Mouse (Mus musculus) heart, adult 2 months (tissue): ENCODE results near the gene Ccdc65. TPM values are rescaled to one million over a fixed set of nuclear protein-coding genes. Genes with fewer than 3 reads are reported as not detected.

Experiments used
- DNase-seq, 2 experiments: peaks; one replicate each; pipeline ENCODE4 v3.0.0; 2021
- H3K27ac ChIP-seq: fragments of 200-600 bp; 2 replicates; pipeline ENCODE4 v1.8.1; 2022
- H3K27me3 ChIP-seq: fragments of 200-500 bp; 2 replicates; pipeline ENCODE4 v1.6.1; 2012; ENCODE audit warnings: mild to moderate bottlenecking, low read length, inconsistent platforms, mixed read lengths; ENCODE audit not compliant: control insufficient read depth, insufficient read depth
- H3K36me3 ChIP-seq: fragments of 200-500 bp; 2 replicates; pipeline ENCODE4 v1.6.1; 2012; ENCODE audit warnings: low read length, inconsistent platforms; ENCODE audit not compliant: control insufficient read depth, insufficient read depth
- H3K4me1 ChIP-seq: fragments of 200-500 bp; 2 replicates; pipeline ENCODE4 v1.6.1; 2011; ENCODE audit warnings: low read length; ENCODE audit not compliant: control insufficient read depth, insufficient read depth
- H3K4me3 ChIP-seq: fragments of 200-600 bp; 2 replicates; pipeline ENCODE4 v1.8.1; 2022
- H3K79me2 ChIP-seq: fragments of 200-500 bp; replicated peaks from 2 replicates; pipeline ENCODE4 v1.6.1; 2012; ENCODE audit warnings: mild to moderate bottlenecking, inconsistent platforms, low read length, moderate library complexity, mixed read lengths; ENCODE audit not compliant: control insufficient read depth, insufficient read depth
- H3K9ac ChIP-seq: fragments of 200-500 bp; 2 replicates; pipeline ENCODE4 v1.6.1; 2012; ENCODE audit warnings: low read depth, mild to moderate bottlenecking, control low read depth, inconsistent platforms, low read length, mixed read lengths
- CTCF ChIP-seq: fragments of 200-600 bp; IDR thresholded peaks from 2 replicates; pipeline ENCODE4 v1.8.1; 2022; ENCODE audit warnings: antibody characterized with exemption, mild to moderate bottlenecking, moderate library complexity
- EP300 ChIP-seq: fragments of 200-500 bp; IDR thresholded peaks from 2 replicates; pipeline ENCODE4 v1.6.1; 2011; ENCODE audit warnings: low read depth, low read length, control low read depth; ENCODE audit not compliant: insufficient read depth
- POLR2A ChIP-seq: fragments of 200-500 bp; IDR thresholded peaks from 2 replicates; pipeline ENCODE4 v1.6.1; 2011; ENCODE audit warnings: mild to moderate bottlenecking, low read depth, low read length, control low read depth; ENCODE audit not compliant: insufficient read depth
- WGBS: fragments of 180-500 bp; shearing (Covaris S2); methylation state at CpG from one replicate; pipeline ENCODE4 v1.1.7; 2018; 5-methylcytosine and 5-hydroxymethylcytosine counted together
- intact Hi-C: fragments of 180-260 bp; cut with DNase I; formaldehyde crosslinking; loops from one replicate; pipeline ENCODE4 v1.15.1; 2025
- long read RNA-seq: library from polyadenylated mRNA; stranded (forward); transcript quantifications from one replicate; pipeline ENCODE4 v2.0.0, GENCODE M21; 2021
- polyA plus RNA-seq: library from polyadenylated mRNA; depleted of rRNA; stranded (reverse); fragments of >200 nt; gene quantifications from 2 replicates; pipeline ENCODE4 v1.2.3, GENCODE M21; 2012; rRNA removed
- total RNA-seq, 2 experiments: library from RNA; stranded (reverse); gene quantifications; 2 replicates each; pipeline ENCODE4 v1.2.3; 2021

Ccdc65 gene
- total RNA-seq (under 1 TPM; 0.11 to 0.16 TPM), polyA plus RNA-seq (0.15 and 0.37 TPM in 2 replicates)
- long read RNA-seq: 0 reads

DNA sequence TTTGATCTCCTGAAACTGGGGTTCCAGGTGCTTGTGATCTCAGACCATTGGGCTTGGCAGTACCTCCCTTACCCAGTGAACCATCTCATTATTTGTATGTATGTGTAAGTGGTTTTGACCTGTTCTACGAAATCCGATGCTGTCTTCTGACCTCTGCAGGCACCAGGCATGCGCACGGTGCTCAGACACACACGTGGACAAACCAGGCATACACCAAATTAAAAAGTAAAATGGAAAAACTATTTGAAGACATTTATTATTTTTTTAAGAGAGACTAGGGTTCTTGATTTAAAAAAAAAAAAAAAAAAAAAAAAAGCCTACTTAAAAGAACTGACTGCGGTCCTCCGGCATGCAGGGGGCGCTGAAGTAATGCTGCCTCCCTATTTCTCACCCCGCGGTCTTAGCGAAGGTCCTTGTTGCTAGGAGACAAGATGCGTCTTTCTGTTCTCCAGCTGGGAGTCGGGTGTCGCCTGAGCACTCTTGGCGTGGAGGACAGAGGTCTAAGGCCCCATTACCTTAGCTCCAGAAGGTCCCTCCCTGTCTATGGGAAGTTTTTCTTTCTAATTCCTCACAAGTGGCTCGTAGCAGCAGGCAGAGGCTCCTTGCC lies at the start of gene Ccdc65:
Gene Ccdc65 (plus strand): TSS at position 442 of the 607 bp plus-strand sequence.
- Histone ChIP-seq H3K9ac (no peak within 1 kb of the TSS), H3K36me3 (no peaks in the 10 kb centered on the region), H3K79me2 (no peaks in the 10 kb centered on the region), H3K4me3 (peak within 1 kb of the TSS; percentile 6; the same call in 1 of the 2 replicates), H3K27ac (no peak within 1 kb of the TSS), H3K27me3 (no peaks in the 10 kb centered on the region), H3K4me1 (no peaks in the 10 kb centered on the region)
- TF ChIP-seq POLR2A (no peak), CTCF (peak; percentile 79)
- peak; percentile 80 for DNase-seq
- WGBS: 20% methylated on average over 16 of the region's 16 CpGs
- intact Hi-C loops: no loop called here

DNA sequence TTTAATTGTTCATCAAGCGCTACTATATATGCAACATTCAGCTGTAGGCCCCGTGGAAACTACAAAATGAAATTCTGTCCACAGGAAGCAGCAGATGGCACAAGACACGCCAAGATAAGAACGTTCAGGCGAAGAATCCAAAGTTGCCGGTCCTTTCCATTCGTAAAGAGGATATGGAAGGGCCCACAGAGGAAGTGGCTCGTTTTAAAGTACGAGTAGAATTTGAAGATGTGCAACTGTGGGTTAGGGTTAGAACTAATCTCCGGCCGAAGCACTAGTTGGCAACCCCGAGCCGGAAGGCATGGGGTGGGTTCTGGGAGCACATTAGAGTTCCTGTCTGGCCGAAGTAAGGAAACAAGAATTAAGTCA lies 45.8 kb upstream of the Ccdc65 start:
- no peak for DNase-seq
- Histone ChIP-seq H3K27ac (peak overlapping the region; percentile 98), H3K27me3 (no peaks in the 10 kb centered on the region), H3K79me2 (no peaks in the 10 kb centered on the region), H3K4me1 (no peaks in the 10 kb centered on the region), H3K4me3 (peak overlapping the region; percentile 89), H3K9ac (peak overlapping the region; percentile 93), H3K36me3 (no peaks in the 10 kb centered on the region)
- under 1% methylated on average over 14 of the region's 14 CpGs for WGBS
- intact Hi-C loops: no loop called here
- no peak for TF ChIP-seq EP300
- TF ChIP-seq POLR2A: no peak
- no peak for TF ChIP-seq CTCF

DNA sequence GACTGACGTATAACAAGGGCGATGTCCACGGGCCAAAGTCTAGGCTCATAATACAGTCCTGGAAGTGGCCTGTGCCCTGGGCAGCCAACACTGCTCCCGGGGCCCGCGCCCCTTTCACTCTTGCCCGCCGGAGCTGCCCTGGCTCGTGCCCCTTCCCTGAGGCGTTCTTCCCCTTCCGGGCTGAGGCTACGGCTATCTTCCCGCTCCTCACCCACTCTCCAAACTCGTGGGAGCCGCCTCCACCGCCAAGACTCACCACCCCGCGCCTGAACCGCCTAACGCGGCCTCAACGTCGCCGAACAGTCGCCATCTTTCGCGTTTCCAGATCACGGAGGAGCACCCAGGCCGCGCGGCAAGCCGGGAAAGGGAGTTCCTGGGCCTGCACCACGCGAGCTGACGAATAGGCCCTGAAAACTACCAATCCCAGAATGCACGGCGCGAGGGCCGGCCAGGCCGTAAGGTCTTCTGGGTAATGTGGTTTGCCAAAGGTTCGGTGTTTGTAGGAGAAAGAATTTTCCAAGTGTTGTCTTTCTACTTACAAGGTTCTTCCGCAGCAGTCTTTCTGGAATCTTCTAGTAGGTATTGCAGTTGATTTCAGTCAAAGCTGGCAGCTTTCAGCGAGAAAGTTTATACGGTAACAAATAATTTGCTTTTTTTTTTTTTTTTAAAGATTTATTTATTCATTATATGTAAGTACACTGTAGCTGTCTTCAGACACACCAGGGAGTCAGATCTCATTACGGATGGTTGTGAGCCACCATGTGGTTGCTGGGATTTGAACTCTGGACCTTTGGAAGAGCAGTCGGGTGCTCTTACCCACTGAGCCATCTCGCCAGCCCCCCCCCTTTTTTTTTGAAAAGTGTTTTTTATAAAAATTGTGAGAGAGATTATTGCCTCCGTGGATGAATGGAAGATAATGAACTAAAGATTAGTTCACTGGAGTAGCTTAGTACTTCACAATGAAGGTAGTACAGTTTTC lies 45.2 kb upstream of the Ccdc65 start, which contains the start of gene Ddx23:
Gene Ddx23 (minus strand): TSS at position 328 of the 979 bp plus-strand sequence.
- H3K27me3 ChIP-seq: no peaks in the 10 kb centered on the region
- TF ChIP-seq POLR2A: peak; percentile 87
- no peak for TF ChIP-seq CTCF
- no peak for TF ChIP-seq EP300
- peak within 1 kb of the TSS; percentile 93 for H3K9ac ChIP-seq
- no peaks in the 10 kb centered on the region for H3K36me3 ChIP-seq
- no peaks in the 10 kb centered on the region for H3K79me2 ChIP-seq
- 4% methylated on average over 48 of the region's 48 CpGs for WGBS
- H3K4me3 ChIP-seq: peak within 1 kb of the TSS; percentile 89
- H3K27ac ChIP-seq: peak within 1 kb of the TSS; percentile 98
- DNase-seq: peak; percentile 95 to 97
- no peaks in the 10 kb centered on the region for H3K4me1 ChIP-seq
- intact Hi-C loops: no loop called here

DNA sequence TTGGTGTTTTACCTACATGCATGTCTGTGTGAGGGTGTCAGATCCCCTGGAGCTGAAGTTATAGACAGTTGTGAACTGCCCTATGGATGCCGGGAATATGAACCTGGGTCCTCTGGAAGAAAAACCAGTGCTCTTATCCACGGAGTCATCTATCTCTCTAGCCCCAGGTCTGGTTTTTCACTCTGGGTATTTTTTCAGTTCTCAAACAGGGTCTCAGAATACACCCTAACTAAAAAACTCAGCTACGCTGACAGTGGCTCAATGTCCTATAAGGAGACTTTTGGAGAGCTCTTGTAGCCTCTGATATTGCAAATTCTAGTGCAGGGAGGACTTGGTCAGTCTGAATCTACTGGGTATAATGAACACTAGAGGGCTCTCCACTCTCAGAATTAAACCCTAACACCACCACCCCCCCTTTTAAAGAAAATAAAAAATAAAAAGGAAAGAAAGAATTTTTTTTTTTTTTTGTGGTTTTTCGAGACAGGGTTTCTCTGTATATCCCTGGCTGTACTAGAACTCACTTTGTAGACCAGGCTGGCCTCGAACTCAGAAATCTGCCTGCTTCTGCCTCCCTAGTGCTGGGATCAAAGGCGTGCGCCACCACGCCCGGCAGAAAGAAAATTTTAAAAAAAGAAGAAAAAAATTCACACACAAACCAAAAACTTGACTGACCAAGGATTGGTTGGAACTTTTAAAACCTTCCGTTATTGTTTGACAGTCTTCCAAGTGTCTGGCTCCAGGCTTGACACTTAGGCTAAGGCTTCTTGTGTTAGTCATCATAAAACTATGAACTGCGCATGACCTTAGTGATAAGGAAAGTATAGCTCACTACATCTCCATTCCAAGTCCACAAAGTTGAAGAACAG lies 43.7 kb upstream of the Ccdc65 start:
- H3K36me3 ChIP-seq: no peaks in the 10 kb centered on the region
- H3K79me2 ChIP-seq: no peaks in the 10 kb centered on the region
- peak; percentile 81 for TF ChIP-seq CTCF
- no peak for TF ChIP-seq POLR2A
- intact Hi-C loops: loop anchor here (1.0 to 2.0 kb wide), 2 partner anchors 35 to 133 kb away; no protein-coding TSS in a partner anchor
- H3K27me3 ChIP-seq: no peaks in the 10 kb centered on the region
- WGBS: 60% methylated on average over 11 of the region's 11 CpGs
- H3K4me3 ChIP-seq: no peak overlapping the region
- no peak for DNase-seq
- no peaks in the 10 kb centered on the region for H3K4me1 ChIP-seq
- H3K27ac ChIP-seq: no peak overlapping the region
- no peak overlapping the region for H3K9ac ChIP-seq

DNA sequence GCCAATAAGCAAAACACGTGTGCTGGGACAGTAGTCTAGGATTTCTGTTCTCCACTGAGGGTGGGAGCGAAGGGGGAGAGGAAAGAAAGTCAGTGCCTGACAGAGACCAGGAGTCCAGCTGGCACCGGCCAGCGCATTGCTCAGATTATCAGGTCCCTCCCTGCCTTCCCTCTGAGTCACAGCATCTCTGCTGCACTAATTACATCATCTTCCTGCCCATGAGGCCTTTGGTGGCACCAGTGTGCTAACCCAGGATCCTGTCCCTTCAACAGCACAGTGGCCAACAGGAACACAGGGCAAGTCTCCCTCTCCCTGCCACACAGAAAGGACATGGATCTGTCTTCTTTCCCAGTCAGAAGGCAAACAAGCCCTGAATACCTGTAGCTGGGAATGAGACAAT lies 35.4 kb upstream of the Ccdc65 start:
- H3K27ac ChIP-seq: no peak overlapping the region
- no peak overlapping the region for H3K9ac ChIP-seq
- peak in 1 of 2 experiments; percentile 51 for DNase-seq
- intact Hi-C loops: no loop called here
- H3K27me3 ChIP-seq: no peaks in the 10 kb centered on the region
- TF ChIP-seq CTCF (no peak), POLR2A (no peak), EP300 (no peak)
- H3K79me2 ChIP-seq: no peaks in the 10 kb centered on the region
- H3K4me1 ChIP-seq: peaks cover 7% of the 10 kb centered on the region
- WGBS: 17% methylated on average over 4 of the region's 4 CpGs
- H3K36me3 ChIP-seq: no peaks in the 10 kb centered on the region
- no peak overlapping the region for H3K4me3 ChIP-seq
